Mouse (Mus musculus) thymus, postnatal 0 days (tissue): Measurements from ENCODE around the gene Acad10. TPM values are rescaled to one million over a fixed set of nuclear protein-coding genes. Genes with fewer than 3 reads are reported as not detected.

ENCODE experiments used
- DNase-seq: peaks from one replicate; pipeline ENCODE4 v3.0.0-alpha.2; 2015; ENCODE audit warnings: low spot score
- polyA plus RNA-seq: library from polyadenylated mRNA; unstranded; fragments of >200 nt; fragmentation: Nextera tagmentation; extraction: Ambion mirVana; gene quantifications from 2 replicates; pipeline ENCODE4 v1.2.1, GENCODE M21; 2015

The Acad10 gene
- polyA plus RNA-seq, 1 experiment from 2014 or later: 3.4 TPM

GRCm38 (mm10) chr5:121597991-121598537 is 62.2 kb downstream of the Acad10 start:
- no peak for DNase-seq

- DNase-seq: no peak
Measured at GRCm38 (mm10) chr5:121597332-121597731, 63.0 kb downstream of the Acad10 start.

GRCm38 (mm10) chr5:121596226-121596625 is 64.1 kb downstream of the Acad10 start:
- no peak for DNase-seq

GRCm38 (mm10) chr5:121595758-121596157 is 64.6 kb downstream of the Acad10 start:
- no peak for DNase-seq

- no peak for DNase-seq
Measured at GRCm38 (mm10) chr5:121594714-121595313, 65.5 kb downstream of the Acad10 start.

GRCm38 (mm10) chr5:121593451-121594401 is 66.6 kb downstream of the Acad10 start, which contains the start of gene Aldh2:
Aldh2 (minus strand) TSS chr5:121593824.
- peak; percentile 89 for DNase-seq

GRCm38 (mm10) chr5:121592816-121593407 is 67.4 kb downstream of the Acad10 start:
- no peak for DNase-seq

- no peak for DNase-seq
Measured at GRCm38 (mm10) chr5:121592064-121592815, 68.1 kb downstream of the Acad10 start.

GRCm38 (mm10) chr5:121591417-121592063 is 68.8 kb downstream of the Acad10 start:
- DNase-seq: no peak

GRCm38 (mm10) chr5:121589928-121590327 is 70.4 kb downstream of the Acad10 start:
- DNase-seq: no peak

GRCm38 (mm10) chr5:121586400-121587039 is 73.8 kb downstream of the Acad10 start:
- peak; percentile 52 for DNase-seq

GRCm38 (mm10) chr5:121585699-121586098 is 74.6 kb downstream of the Acad10 start:
- no peak for DNase-seq

GRCm38 (mm10) chr5:121585005-121585404 is 75.3 kb downstream of the Acad10 start:
- no peak for DNase-seq

GRCm38 (mm10) chr5:121583765-121584501 is 76.4 kb downstream of the Acad10 start:
- DNase-seq: peak; percentile 18

- DNase-seq: no peak
Measured at GRCm38 (mm10) chr5:121581945-121582344, 78.4 kb downstream of the Acad10 start.

- no peak for DNase-seq
Measured at GRCm38 (mm10) chr5:121576927-121577488, 83.3 kb downstream of the Acad10 start.

GRCm38 (mm10) chr5:121575867-121576266 is 84.4 kb downstream of the Acad10 start:
- no peak for DNase-seq

GRCm38 (mm10) chr5:121574145-121574544 is 86.2 kb downstream of the Acad10 start:
- peak; percentile 68 for DNase-seq
